Mouse (Mus musculus): ENCODE measurements at regions not wholly inside any gene's neighbourhood (a gene's known extent, or its start where the extent isn't known, plus 50 kb on each side); places are given as distances from the start of the nearest gene placed in this dataset.

GRCm38 (mm10) chr1:61154216-61154615, 176.5 kb downstream of the Icos start:
- WGBS, result 93% methylated on average over 3 of the region's 3 CpGs
- no peaks in the 10 kb centered on the region for H3K36me3 ChIP-seq
- no peaks in the 10 kb centered on the region for H3K27me3 ChIP-seq (ENCODE audit: low read depth, poor library complexity, severe bottlenecking)
- no peak overlapping the region for H3K27ac ChIP-seq (replicated peaks)
- no peak for DNase-seq (ENCODE audit: low spot score)
- H3K4me1 ChIP-seq, result peaks cover 3% of the 10 kb centered on the region; the same call in 1 of the 2 replicates
- H3K4me3 ChIP-seq, result no peak overlapping the region
- H3K9me3 ChIP-seq (replicated peaks), result no peaks in the 10 kb centered on the region

- no peak for DNase-seq (ENCODE audit: low spot score)
- H3K4me1 ChIP-seq, result no peaks in the 10 kb centered on the region
- H3K4me3 ChIP-seq, result no peak overlapping the region
- no peak overlapping the region for H3K27ac ChIP-seq (replicated peaks)
- H3K27me3 ChIP-seq (ENCODE audit: low read depth, poor library complexity, severe bottlenecking), result no peaks in the 10 kb centered on the region
- WGBS, result 83% methylated on average over 4 of the region's 4 CpGs
- H3K36me3 ChIP-seq, result no peaks in the 10 kb centered on the region
- no peaks in the 10 kb centered on the region for H3K9me3 ChIP-seq (replicated peaks)
Measured at GRCm38 (mm10) chr1:61157271-61157670, 179.5 kb downstream of the Icos start.

GRCm38 (mm10) chr1:61160505-61160904, 182.8 kb downstream of the Icos start:
- Histone ChIP-seq H3K4me1 (no peaks in the 10 kb centered on the region), H3K27me3 (ENCODE audit: low read depth, poor library complexity, severe bottlenecking) (no peaks in the 10 kb centered on the region), H3K4me3 (no peak overlapping the region), H3K36me3 (no peaks in the 10 kb centered on the region), H3K27ac (replicated peaks) (no peak overlapping the region), H3K9me3 (replicated peaks) (no peaks in the 10 kb centered on the region)
- DNase-seq (ENCODE audit: low spot score), result no peak
- 71% methylated on average over 3 of the region's 3 CpGs for WGBS

- Histone ChIP-seq H3K4me3 (no peak overlapping the region), H3K4me1 (no peaks in the 10 kb centered on the region), H3K27me3 (ENCODE audit: low read depth, poor library complexity, severe bottlenecking) (no peaks in the 10 kb centered on the region), H3K36me3 (no peaks in the 10 kb centered on the region), H3K27ac (replicated peaks) (no peak overlapping the region), H3K9me3 (replicated peaks) (no peaks in the 10 kb centered on the region)
- no peak for DNase-seq (ENCODE audit: low spot score)
- WGBS, result 89% methylated on average over 2 of the region's 2 CpGs
Measured at GRCm38 (mm10) chr1:61164271-61164670, 186.5 kb downstream of the Icos start.

GRCm38 (mm10) chr1:61171941-61172340, 194.2 kb downstream of the Icos start:
- Histone ChIP-seq H3K27ac (replicated peaks) (no peak overlapping the region), H3K9me3 (replicated peaks) (no peaks in the 10 kb centered on the region), H3K4me1 (no peaks in the 10 kb centered on the region; the same call in 1 of the 2 replicates), H3K4me3 (no peak overlapping the region), H3K36me3 (no peaks in the 10 kb centered on the region), H3K27me3 (ENCODE audit: low read depth, poor library complexity, severe bottlenecking) (no peaks in the 10 kb centered on the region)
- DNase-seq (ENCODE audit: low spot score), result no peak
- WGBS, result 86% methylated on average over 6 of the region's 6 CpGs

- no peaks in the 10 kb centered on the region for H3K27me3 ChIP-seq (ENCODE audit: low read depth, poor library complexity, severe bottlenecking)
- H3K4me3 ChIP-seq, result no peak overlapping the region
- H3K9me3 ChIP-seq (replicated peaks), result no peaks in the 10 kb centered on the region
- 80% methylated on average over 6 of the region's 6 CpGs for WGBS
- no peaks in the 10 kb centered on the region for H3K36me3 ChIP-seq
- H3K27ac ChIP-seq (replicated peaks), result no peak overlapping the region
- no peak for DNase-seq (ENCODE audit: low spot score)
- no peaks in the 10 kb centered on the region; the same call in 1 of the 2 replicates for H3K4me1 ChIP-seq
Measured at GRCm38 (mm10) chr1:61172946-61173345, 195.2 kb downstream of the Icos start.

GRCm38 (mm10) chr1:61175239-61175638, 197.5 kb downstream of the Icos start:
- no peak overlapping the region for H3K27ac ChIP-seq (replicated peaks)
- DNase-seq (ENCODE audit: low spot score), result no peak
- WGBS, result 91% methylated on average over 2 of the region's 2 CpGs
- no peaks in the 10 kb centered on the region for H3K9me3 ChIP-seq (replicated peaks)
- H3K27me3 ChIP-seq (ENCODE audit: low read depth, poor library complexity, severe bottlenecking), result peaks cover 5% of the 10 kb centered on the region; the same call in 1 of the 2 replicates
- no peak overlapping the region for H3K4me3 ChIP-seq
- H3K36me3 ChIP-seq, result no peaks in the 10 kb centered on the region
- H3K4me1 ChIP-seq, result peaks cover 11% of the 10 kb centered on the region

GRCm38 (mm10) chr1:61179461-61179860, 201.7 kb downstream of the Icos start:
- DNase-seq (ENCODE audit: low spot score), result no peak
- Histone ChIP-seq H3K4me3 (no peak overlapping the region), H3K27me3 (ENCODE audit: low read depth, poor library complexity, severe bottlenecking) (peaks cover 24% of the 10 kb centered on the region; the same call in 1 of the 2 replicates), H3K4me1 (peaks cover 31% of the 10 kb centered on the region), H3K27ac (replicated peaks) (peak overlapping the region; percentile 55; the same call in 1 of the 2 replicates), H3K36me3 (no peaks in the 10 kb centered on the region), H3K9me3 (replicated peaks) (no peaks in the 10 kb centered on the region)
- WGBS, result 48% methylated on average over 9 of the region's 9 CpGs

GRCm38 (mm10) chr1:61181099-61181821, 203.5 kb downstream of the Icos start:
- Histone ChIP-seq H3K9me3 (replicated peaks) (no peaks in the 10 kb centered on the region), H3K4me1 (peaks cover 31% of the 10 kb centered on the region), H3K36me3 (no peaks in the 10 kb centered on the region), H3K27me3 (ENCODE audit: low read depth, poor library complexity, severe bottlenecking) (peaks cover 24% of the 10 kb centered on the region), H3K4me3 (no peak overlapping the region), H3K27ac (replicated peaks) (peak overlapping the region; percentile 55)
- peak; percentile 87 for DNase-seq (ENCODE audit: low spot score)
- WGBS, result 42% methylated on average over 15 of the region's 15 CpGs

GRCm38 (mm10) chr1:61187381-61188100, 209.8 kb downstream of the Icos start:
- no peaks in the 10 kb centered on the region for H3K9me3 ChIP-seq (replicated peaks)
- H3K36me3 ChIP-seq, result no peaks in the 10 kb centered on the region
- peaks cover 4% of the 10 kb centered on the region for H3K27me3 ChIP-seq (ENCODE audit: low read depth, poor library complexity, severe bottlenecking)
- WGBS, result 86% methylated on average over 6 of the region's 6 CpGs
- no peak overlapping the region for H3K4me3 ChIP-seq
- no peak overlapping the region for H3K27ac ChIP-seq (replicated peaks)
- DNase-seq (ENCODE audit: low spot score), result no peak
- H3K4me1 ChIP-seq, result peaks cover 4% of the 10 kb centered on the region

GRCm38 (mm10) chr1:61190921-61191320, 213.2 kb downstream of the Icos start:
- Histone ChIP-seq H3K27me3 (ENCODE audit: low read depth, poor library complexity, severe bottlenecking) (no peaks in the 10 kb centered on the region; the same call in 1 of the 2 replicates), H3K4me1 (no peaks in the 10 kb centered on the region), H3K9me3 (replicated peaks) (no peaks in the 10 kb centered on the region), H3K4me3 (no peak overlapping the region), H3K36me3 (no peaks in the 10 kb centered on the region), H3K27ac (replicated peaks) (no peak overlapping the region)
- DNase-seq (ENCODE audit: low spot score), result no peak
- WGBS, result 85% methylated on average over 3 of the region's 3 CpGs

- no peak overlapping the region for H3K4me3 ChIP-seq
- H3K27ac ChIP-seq (replicated peaks), result no peak overlapping the region
- DNase-seq (ENCODE audit: low spot score), result no peak
- H3K9me3 ChIP-seq (replicated peaks), result no peaks in the 10 kb centered on the region
- H3K4me1 ChIP-seq, result peaks cover 7% of the 10 kb centered on the region
- 90% methylated on average over 3 of the region's 3 CpGs for WGBS
- no peaks in the 10 kb centered on the region for H3K36me3 ChIP-seq
- no peaks in the 10 kb centered on the region for H3K27me3 ChIP-seq (ENCODE audit: low read depth, poor library complexity, severe bottlenecking)
Measured at GRCm38 (mm10) chr1:61198549-61199062, 220.9 kb downstream of the Icos start.

- no peak for DNase-seq (ENCODE audit: low spot score)
- no peak overlapping the region for H3K4me3 ChIP-seq
- WGBS, result 75% methylated on average over 2 of the region's 2 CpGs
Measured at GRCm38 (mm10) chr1:61201006-61201405, 223.3 kb downstream of the Icos start.

More at GRCm38 (mm10) chr1:61201006-61201405, 223.3 kb downstream of the Icos start:
- Histone ChIP-seq H3K4me1 (peaks cover 14% of the 10 kb centered on the region), H3K9me3 (replicated peaks) (no peaks in the 10 kb centered on the region), H3K36me3 (no peaks in the 10 kb centered on the region), H3K27ac (replicated peaks) (no peak overlapping the region), H3K27me3 (ENCODE audit: low read depth, poor library complexity, severe bottlenecking) (no peaks in the 10 kb centered on the region)
